Mouse (Mus musculus) MEL (cell line): Measurements from ENCODE around the gene Plekhg4. TPM values are rescaled to one million over a fixed set of nuclear protein-coding genes. Genes with fewer than 3 reads are reported as not detected.

Source experiments
- DNase-seq: peaks from one replicate; pipeline ENCODE4 v3.0.0; 2011; ENCODE audit warnings: low read depth, low spot score
- H3K27ac ChIP-seq: 2 replicates; pipeline ENCODE4 v1.5.1; 2012; ENCODE audit warnings: low read depth, mild to moderate bottlenecking, control low read depth, low read length, moderate library complexity; ENCODE audit not compliant: control insufficient read depth
- H3K27me3 ChIP-seq, 2 experiments: fragments of 150-350 bp in 1 of 2; sonication (generic) in 1 of 2; 2 replicates each; pipeline ENCODE4 v1.6.1; 2012; ENCODE audit warnings: low read length in 2 of 2, mild to moderate bottlenecking in 2 of 2, improper control_type of control experiment in 1 of 2, moderate library complexity in 1 of 2; ENCODE audit not compliant: insufficient read depth in 2 of 2, control insufficient read depth in 1 of 2
- H3K36me3 ChIP-seq, 2 experiments: 2 replicates each; pipeline ENCODE4 v1.6.1; 2012 to 2014; ENCODE audit warnings: low read length in 2 of 2, improper control_type of control experiment in 1 of 2, inconsistent platforms in 1 of 2, mild to moderate bottlenecking in 1 of 2; ENCODE audit not compliant: insufficient read depth in 2 of 2, control insufficient read depth in 1 of 2
- H3K4me1 ChIP-seq, 2 experiments: fragments of 150-350 bp in 1 of 2; sonication (generic) in 1 of 2; 2 replicates each; pipeline ENCODE4 v1.6.1; 2012; ENCODE audit warnings: low read length in 2 of 2, improper control_type of control experiment in 1 of 2, mild to moderate bottlenecking in 1 of 2; ENCODE audit not compliant: insufficient read depth in 2 of 2, control insufficient read depth in 1 of 2
- H3K4me3 ChIP-seq, 2 experiments: fragments of 150-350 bp in 1 of 2; sonication (generic) in 1 of 2; 2 replicates each; pipeline ENCODE4 v1.5.1; 2012; ENCODE audit warnings: low read depth in 2 of 2, low read length in 2 of 2, mild to moderate bottlenecking in 2 of 2, moderate library complexity in 2 of 2, control low read depth in 1 of 2, improper control_type of control experiment in 1 of 2; ENCODE audit not compliant: control insufficient read depth in 1 of 2, insufficient read depth in 1 of 2
- H3K79me2 ChIP-seq: 2 replicates; pipeline ENCODE4 v1.6.1; 2012; ENCODE audit warnings: mild to moderate bottlenecking, low read length, moderate library complexity; ENCODE audit not compliant: control insufficient read depth, poor library complexity, insufficient read depth
- H3K9ac ChIP-seq: 2 replicates; pipeline ENCODE4 v1.6.1; 2012; ENCODE audit warnings: low read depth, mild to moderate bottlenecking, control low read depth, low read length, moderate library complexity; ENCODE audit not compliant: control insufficient read depth, poor library complexity, severe bottlenecking
- H3K9me3 ChIP-seq: fragments of 150-350 bp; sonication (generic); replicated peaks from 2 replicates; pipeline ENCODE4 v1.6.1; 2012; ENCODE audit warnings: mild to moderate bottlenecking, low read length, improper control_type of control experiment, moderate library complexity; ENCODE audit not compliant: insufficient read depth
- CTCF ChIP-seq, 3 experiments: IDR thresholded peaks in 2 of 3; conservative IDR thresholded peaks in 1 of 3; 2 replicates each; pipeline ENCODE4 v1.5.1; 2011 to 2012; ENCODE audit warnings: low read length in 3 of 3, low read depth in 2 of 3, mild to moderate bottlenecking in 2 of 3, improper control_type of control experiment in 1 of 3, inconsistent platforms in 1 of 3, mixed read lengths in 1 of 3, moderate library complexity in 1 of 3; ENCODE audit not compliant: control insufficient read depth in 1 of 3, insufficient read depth in 1 of 3, poor library complexity in 1 of 3, severe bottlenecking in 1 of 3
- ELF1 ChIP-seq: IDR thresholded peaks from 2 replicates; pipeline ENCODE4 v1.6.1; 2014; ENCODE audit warnings: low read depth, mild to moderate bottlenecking, inconsistent platforms, low read length, improper control_type of control experiment, moderate library complexity
- KAT2A ChIP-seq: conservative IDR thresholded peaks from 2 replicates; pipeline ENCODE4 v1.6.1; 2012; ENCODE audit warnings: low read depth, low read length, improper control_type of control experiment, inconsistent platforms
- MAFK ChIP-seq: IDR thresholded peaks from 2 replicates; pipeline ENCODE4 v1.6.1; 2011; ENCODE audit warnings: low read depth, mild to moderate bottlenecking, low read length, improper control_type of control experiment, borderline replicate concordance
- MAZ ChIP-seq: IDR thresholded peaks from 2 replicates; pipeline ENCODE4 v1.6.1; 2012; ENCODE audit warnings: low read depth, mild to moderate bottlenecking, inconsistent platforms, low read length, improper control_type of control experiment
- MEF2A ChIP-seq: IDR thresholded peaks from 2 replicates; pipeline ENCODE4 v1.6.1; 2014; ENCODE audit warnings: low read depth, mild to moderate bottlenecking, inconsistent platforms, low read length, improper control_type of control experiment; ENCODE audit not compliant: poor library complexity, insufficient replicate concordance, severe bottlenecking; ENCODE audit errors: extremely low read depth
- MXI1 ChIP-seq: IDR thresholded peaks from 2 replicates; pipeline ENCODE4 v1.6.1; 2011; ENCODE audit warnings: mild to moderate bottlenecking, low read depth, low read length, improper control_type of control experiment
- MYB ChIP-seq: IDR thresholded peaks from 2 replicates; pipeline ENCODE4 v1.6.1; 2011; ENCODE audit warnings: mild to moderate bottlenecking, low read depth, low read length, improper control_type of control experiment
- MYC ChIP-seq: IDR thresholded peaks from 2 replicates; pipeline ENCODE4 v1.6.1; 2011; ENCODE audit warnings: low read depth, mild to moderate bottlenecking, low read length, improper control_type of control experiment, moderate library complexity
- NELFE ChIP-seq: IDR thresholded peaks from 2 replicates; pipeline ENCODE4 v1.6.1; 2011; ENCODE audit warnings: low read depth, low read length, improper control_type of control experiment
- POLR2A ChIP-seq, 2 experiments: IDR thresholded peaks; 2 replicates each; pipeline ENCODE4 v1.6.1; 2011 to 2012; ENCODE audit warnings: low read length in 2 of 2, mild to moderate bottlenecking in 2 of 2, control low read depth in 1 of 2, improper control_type of control experiment in 1 of 2, low read depth in 1 of 2, moderate library complexity in 1 of 2; ENCODE audit not compliant: control insufficient read depth in 1 of 2, insufficient read depth in 1 of 2, poor library complexity in 1 of 2
- POLR2AphosphoS2 ChIP-seq: IDR thresholded peaks from 2 replicates; pipeline ENCODE4 v1.6.1; 2011; ENCODE audit warnings: low read length, improper control_type of control experiment
- RAD21 ChIP-seq: IDR thresholded peaks from 2 replicates; pipeline ENCODE4 v1.6.1; 2011; ENCODE audit warnings: mild to moderate bottlenecking, low read depth, low read length, improper control_type of control experiment
- RCOR1 ChIP-seq: IDR thresholded peaks from 2 replicates; pipeline ENCODE4 v1.6.1; 2012; ENCODE audit warnings: low read depth, mild to moderate bottlenecking, inconsistent platforms, low read length, improper control_type of control experiment
- SIN3A ChIP-seq: IDR thresholded peaks from 2 replicates; pipeline ENCODE4 v1.6.1; 2012; ENCODE audit warnings: low read length, improper control_type of control experiment, inconsistent platforms
- SMC3 ChIP-seq: IDR thresholded peaks from 2 replicates; pipeline ENCODE4 v1.6.1; 2011; ENCODE audit warnings: low read depth, low read length, improper control_type of control experiment
- TAL1 ChIP-seq: IDR thresholded peaks from 2 replicates; pipeline ENCODE4 v1.6.1; 2012; ENCODE audit warnings: mild to moderate bottlenecking, inconsistent platforms, low read length, moderate library complexity, mixed read lengths
- TBP ChIP-seq: IDR thresholded peaks from 2 replicates; pipeline ENCODE4 v1.8.0; 2011; ENCODE audit warnings: low read depth, low read length, improper control_type of control experiment
- TCF12 ChIP-seq: IDR thresholded peaks from 2 replicates; pipeline ENCODE4 v1.6.1; 2014; ENCODE audit warnings: low read depth, mild to moderate bottlenecking, inconsistent platforms, low read length, improper control_type of control experiment, moderate library complexity
- UBTF ChIP-seq: IDR thresholded peaks from 2 replicates; pipeline ENCODE4 v1.6.1; 2012; ENCODE audit warnings: low read depth, mild to moderate bottlenecking, inconsistent platforms, low read length, improper control_type of control experiment, moderate library complexity, borderline replicate concordance; ENCODE audit not compliant: insufficient read depth
- USF2 ChIP-seq, 2 experiments: IDR thresholded peaks; 2 replicates each; pipeline ENCODE4 v1.6.1; 2011 to 2012; ENCODE audit warnings: improper control_type of control experiment in 2 of 2, low read length in 2 of 2, borderline replicate concordance in 1 of 2, inconsistent platforms in 1 of 2, low read depth in 1 of 2, mild to moderate bottlenecking in 1 of 2; ENCODE audit not compliant: insufficient read depth in 1 of 2
- ZC3H11A ChIP-seq: IDR thresholded peaks from 2 replicates; pipeline ENCODE4 v1.6.1; 2012; ENCODE audit warnings: low read depth, mild to moderate bottlenecking, inconsistent platforms, low read length, improper control_type of control experiment
- ZKSCAN1 ChIP-seq: IDR thresholded peaks from 2 replicates; pipeline ENCODE4 v1.6.1; 2012; ENCODE audit warnings: low read depth, mild to moderate bottlenecking, inconsistent platforms, low read length, improper control_type of control experiment, moderate library complexity
- polyA plus RNA-seq, 2 experiments: library from polyadenylated mRNA; stranded (reverse) in 1 of 2; unstranded in 1 of 2; fragments of >175 nt in 1 of 2; fragments of >200 nt in 1 of 2; gene quantifications; 2 replicates each; pipeline versions ENCODE4 v1.2.1 to v1.2.4; 2012; ENCODE audit warnings: low replicate concordance in 2 of 2, low read depth in 1 of 2; ENCODE audit not compliant: insufficient read length in 2 of 2, insufficient read depth in 1 of 2, missing spikeins in 1 of 2
- total RNA-seq: library from RNA; depleted of rRNA; stranded (reverse); fragments of 300-350 nt; gene quantifications from 2 replicates; pipeline ENCODE4 v1.2.3, GENCODE M21; 2012; rRNA removed

Gene Plekhg4
- total RNA-seq (not detected in 2 replicates), polyA plus RNA-seq (under 1 TPM in 1 of 2 experiments, not detected in 1; 0.10 TPM)

- H3K36me3 ChIP-seq, result peaks cover 0 to 4% of the 10 kb centered on the region in 2 experiments; a peak in 2 of 4 replicates
- H3K27ac ChIP-seq, result no peak within 1 kb of the TSS
- no peaks in the 10 kb centered on the region for H3K27me3 ChIP-seq
- no peak within 1 kb of the TSS for H3K4me3 ChIP-seq
- H3K4me1 ChIP-seq, result peaks cover 4 to 7% of the 10 kb centered on the region in 2 experiments; a peak in 3 of 4 replicates
- H3K79me2 ChIP-seq, result no peaks in the 10 kb centered on the region
- TF ChIP-seq USF2 (IDR thresholded peaks at IDR 0.05; ENCODE audit: borderline replicate concordance in 1 of 2, insufficient read depth in 1 of 2, low read depth in 1 of 2, low read length in 2 of 2), result no peak
- TF ChIP-seq ZC3H11A, result no peak
- TF ChIP-seq SMC3, result no peak
- no peak for TF ChIP-seq TAL1
- TF ChIP-seq RCOR1, result no peak
- no peak for TF ChIP-seq ZKSCAN1
- TF ChIP-seq POLR2AphosphoS2, result no peak
- no peak for TF ChIP-seq TCF12
- no peak for TF ChIP-seq MEF2A
- TF ChIP-seq SIN3A, result no peak
- no peak for TF ChIP-seq KAT2A
- TF ChIP-seq MXI1, result no peak
- no peaks in the 10 kb centered on the region for H3K9me3 ChIP-seq
- DNase-seq, result no peak
- H3K9ac ChIP-seq, result no peak within 1 kb of the TSS
Measured at GRCm38 (mm10) chr8:105373032-105373431, at the start of gene Plekhg4. Plekhg4 (plus strand) TSS chr8:105373274.

- peaks cover 18 to 29% of the 10 kb centered on the region in 2 experiments for H3K4me1 ChIP-seq
- peaks cover 20% of the 10 kb centered on the region for H3K79me2 ChIP-seq
- peak overlapping the region; percentile 43 for H3K27ac ChIP-seq
- peak overlapping the region; percentile 84 for H3K9ac ChIP-seq
- TF ChIP-seq KAT2A, result no peak
- no peak for TF ChIP-seq MXI1
- TF ChIP-seq POLR2AphosphoS2, result no peak
- H3K27me3 ChIP-seq, result no peaks in the 10 kb centered on the region
- DNase-seq, result no peak
- H3K36me3 ChIP-seq, result peaks cover 10 to 34% of the 10 kb centered on the region in 2 experiments
- no peaks in the 10 kb centered on the region for H3K9me3 ChIP-seq
- peak overlapping the region; percentile 81 to 88 for H3K4me3 ChIP-seq
Measured at GRCm38 (mm10) chr8:105325641-105326093, 47.4 kb upstream of the Plekhg4 start.

DNA sequence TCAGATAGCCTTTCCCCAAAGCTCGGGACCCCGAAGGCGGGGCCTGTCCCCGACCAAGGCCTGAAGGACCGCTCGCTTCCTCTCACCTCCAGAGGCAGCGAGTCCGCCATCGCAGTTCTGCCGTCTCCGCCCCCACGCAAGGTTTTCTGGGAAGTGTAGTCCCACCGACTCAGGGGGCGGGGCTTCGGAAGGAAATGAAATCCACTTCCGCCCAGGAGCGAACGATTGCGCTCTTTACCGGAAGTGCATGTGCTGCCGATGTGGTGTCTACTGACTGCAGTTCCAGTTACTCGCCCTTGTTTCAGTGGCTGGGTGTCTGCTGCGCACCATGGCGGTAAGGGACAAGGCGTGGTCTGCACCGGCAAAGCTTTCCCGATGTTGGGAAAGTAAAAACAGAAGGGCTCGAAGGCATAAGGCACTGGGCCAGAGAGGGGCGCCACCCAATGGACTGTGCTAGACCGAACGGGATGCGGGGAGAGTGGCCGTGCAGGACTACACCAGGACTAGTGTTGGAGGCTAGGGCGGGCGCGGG is 46.9 kb upstream of the Plekhg4 start, which contains the start of the genes Lrrc29 and Tmem208:
TSS of gene Lrrc29 (minus strand) at position 138 of the 532 bp plus-strand sequence.
TSS of gene Tmem208 (plus strand) at position 214 of the 532 bp plus-strand sequence.
- Histone ChIP-seq H3K4me3 (peak within 1 kb of the TSS; percentile 81 to 88), H3K9ac (peak within 1 kb of the TSS; percentile 84), H3K27ac (peak within 1 kb of the TSS; percentile 90), H3K4me1 (peaks cover 18 to 29% of the 10 kb centered on the region in 2 experiments), H3K27me3 (no peaks in the 10 kb centered on the region), H3K79me2 (peaks cover 20% of the 10 kb centered on the region), H3K9me3 (no peaks in the 10 kb centered on the region), H3K36me3 (peaks cover 10 to 34% of the 10 kb centered on the region in 2 experiments)
- peak; percentile 98 for DNase-seq
- peak; percentile 96 for TF ChIP-seq ELF1
- no peak for TF ChIP-seq MEF2A
- TF ChIP-seq SIN3A, result peak; percentile 90
- peak; percentile 96 for TF ChIP-seq NELFE
- no peak for TF ChIP-seq ZKSCAN1
- TF ChIP-seq TAL1, result no peak
- TF ChIP-seq ZC3H11A, result no peak
- peak; percentile 71; the same call in 1 of the 2 replicates for TF ChIP-seq MYC
- no peak for TF ChIP-seq MYB
- TF ChIP-seq TBP, result peak; percentile 94
- peak in 2 of 3 experiments; percentile 38; a peak in 4 of 6 replicates for TF ChIP-seq CTCF (IDR thresholded peaks at IDR 0.05 in 2 of 3, conservative IDR thresholded peaks at IDR 0.05 in 1 of 3; ENCODE audit: control insufficient read depth in 1 of 3, insufficient read depth in 1 of 3, low read depth in 2 of 3, low read length in 3 of 3, poor library complexity in 1 of 3, severe bottlenecking in 1 of 3)
- no peak for TF ChIP-seq MAFK
- TF ChIP-seq UBTF, result no peak
- TF ChIP-seq RAD21, result no peak
- peak; percentile 65 to 96; a peak in 3 of 4 replicates for TF ChIP-seq POLR2A (IDR thresholded peaks at IDR 0.05; ENCODE audit: control insufficient read depth in 1 of 2, insufficient read depth in 1 of 2, low read depth in 1 of 2, low read length in 2 of 2, poor library complexity in 1 of 2)
- TF ChIP-seq POLR2AphosphoS2, result peak; percentile 82; the same call in 1 of the 2 replicates
- no peak; the same call in 1 of the 2 replicates for TF ChIP-seq MAZ
